ENCODE assay signal across 17 mouse cellular contexts in the genomic region with DNA sequence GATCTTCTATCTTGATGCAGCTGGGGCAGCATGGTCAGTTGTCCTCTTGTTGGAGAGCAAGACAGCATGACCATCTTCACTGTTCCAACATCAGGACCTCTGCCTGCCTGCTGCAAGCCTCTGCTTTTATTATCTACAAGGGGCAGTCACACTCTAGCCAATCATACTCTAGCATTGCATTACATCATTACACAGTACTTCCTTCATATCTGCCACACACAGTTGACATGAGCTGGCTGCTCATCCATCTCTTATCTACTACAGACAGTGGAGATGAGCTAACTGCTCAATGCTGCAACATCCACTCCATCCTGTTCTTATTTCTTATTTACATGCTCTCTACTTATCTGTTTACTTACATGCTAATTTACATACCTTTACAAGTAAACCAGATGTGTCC. TPM values are rescaled to one million over a fixed set of nuclear protein-coding genes. Genes with fewer than 3 reads are reported as not detected.
DNase-seq lines count a peak whose midpoint lies in the region; ATAC-seq and TF ChIP-seq lines count a peak whose summit lies in the region.
"Had no signal": no experiment of that assay in that cellular context is flagged by ENCODE, and none has a peak within 500 bp of the region (broad histone marks: within the 10 kb centered on the region; RNA-seq: fewer than 3 reads in every experiment).

No protein-coding gene starts in this region.

- H3K9ac ChIP-seq in kidney, embryonic 16.5 days (replicated peaks; ENCODE audit: low read length), result no peak overlapping the region
- 0 out of 2 replicates have a peak overlapping the region, but pooled peaks have one; percentile 48 for H3K9ac ChIP-seq in liver, embryonic 14.5 days (replicated peaks)
- H3K9ac ChIP-seq in stomach, embryonic 15.5 days, result no peak overlapping the region
- H3K9ac ChIP-seq: lung, embryonic 15.5 days had no signal

- peak; percentile 97 for TF ChIP-seq EP300 in liver, embryonic 14.5 days (IDR thresholded peaks at IDR 0.05; ENCODE audit: low read depth)

- no peak overlapping the region for H3K4me2 ChIP-seq in kidney, embryonic 16.5 days (replicated peaks; ENCODE audit: low read depth, low read length)
- H3K4me2 ChIP-seq in liver, embryonic 14.5 days (ENCODE audit: low read depth), result peak overlapping the region; percentile 46
- H3K4me2 ChIP-seq in stomach, embryonic 15.5 days, result no peak overlapping the region
- H3K4me2 ChIP-seq: lung, embryonic 15.5 days; midbrain, embryonic 11.5 days had no signal

- TF ChIP-seq CTCF in liver, embryonic 14.5 days (IDR thresholded peaks at IDR 0.05; ENCODE audit: low read depth), result no peak

- H3K27me3 ChIP-seq in kidney, embryonic 16.5 days (ENCODE audit: insufficient read depth, low read length), result no peaks in the 10 kb centered on the region
- no peaks in the 10 kb centered on the region; the same call in 1 of the 2 replicates for H3K27me3 ChIP-seq in liver, embryonic 14.5 days (ENCODE audit: control insufficient read depth, insufficient read depth, low read length)
- H3K27me3 ChIP-seq in stomach, embryonic 15.5 days (replicated peaks), result no peaks in the 10 kb centered on the region
- H3K27me3 ChIP-seq: lung, embryonic 15.5 days had no signal

- no peak overlapping the region for H3K27ac ChIP-seq in kidney, embryonic 16.5 days (ENCODE audit: low read length)
- peak overlapping the region; percentile 11; the same call in 1 of the 2 replicates for H3K27ac ChIP-seq in liver, embryonic 14.5 days
- H3K27ac ChIP-seq in stomach, embryonic 15.5 days, result no peak overlapping the region
- H3K27ac ChIP-seq: embryonic facial prominence, embryonic 10.5 days; forebrain, embryonic 10.5 days; limb, embryonic 10.5 days; lung, embryonic 15.5 days had no signal

- H3K9me3 ChIP-seq in kidney, embryonic 16.5 days (ENCODE audit: low read length), result no peaks in the 10 kb centered on the region
- H3K9me3 ChIP-seq in liver, embryonic 14.5 days (ENCODE audit: control insufficient read depth, low read length), result no peaks in the 10 kb centered on the region
- H3K9me3 ChIP-seq in stomach, embryonic 15.5 days, result no peaks in the 10 kb centered on the region
- H3K9me3 ChIP-seq: embryonic facial prominence, embryonic 10.5 days; forebrain, embryonic 10.5 days; limb, embryonic 10.5 days; lung, embryonic 15.5 days had no signal

- H3K4me3 ChIP-seq in kidney, embryonic 16.5 days (ENCODE audit: low read length), result no peak overlapping the region
- H3K4me3 ChIP-seq in liver, embryonic 14.5 days (ENCODE audit: insufficient read depth in 1 of 2, low read depth in 2 of 2, low read length in 2 of 2), result peak overlapping the region; percentile 33 to 54
- H3K4me3 ChIP-seq in stomach, embryonic 15.5 days (replicated peaks), result no peak overlapping the region
- H3K4me3 ChIP-seq: embryonic facial prominence, embryonic 10.5 days; forebrain, embryonic 10.5 days; limb, embryonic 10.5 days; lung, embryonic 15.5 days; myocyte had no signal

- DNase-seq in kidney, postnatal 25 days, result no peak
- DNase-seq in c-Kit-positive CD71-positive TER-119-positive erythroid progenitor cells, embryonic 14.5 days (ENCODE audit: low spot score), result peak; percentile 79
- peak; percentile 78 to 84 (median 78) for DNase-seq in liver, embryonic 14.5 days (ENCODE audit: low read depth in 3 of 3, low spot score in 3 of 3)
- no peak for DNase-seq in right cerebral cortex, adult 2 months (ENCODE audit: low spot score in 2 of 2)
- no peak for DNase-seq in adrenal gland, adult 18-20 months (ENCODE audit: low spot score in 2 of 2)
- no peak for DNase-seq in layer of hippocampus, postnatal 36 days
- DNase-seq: cerebellum, postnatal 10 days; kidney, postnatal 10 days had no signal

- ATAC-seq in kidney, embryonic 16.5 days (ENCODE audit: low FRiP score, low TSS enrichment), result peak; percentile 51; the same call in 1 of the 2 replicates
- peak; percentile 100 for ATAC-seq in liver, embryonic 14.5 days (ENCODE audit: insufficient read depth)
- ATAC-seq in stomach, embryonic 15.5 days (ENCODE audit: insufficient read depth, low FRiP score, low read depth), result peak; percentile 97
- ATAC-seq: activated CD4-positive, CD25-positive, alpha-beta regulatory T cell, adult 4 months had no signal

- H3K36me3 ChIP-seq in kidney, embryonic 16.5 days (ENCODE audit: insufficient read depth, low read length), result no peaks in the 10 kb centered on the region
- H3K36me3 ChIP-seq in liver, embryonic 14.5 days (replicated peaks; ENCODE audit: control insufficient read depth, insufficient read depth, low read depth), result no peaks in the 10 kb centered on the region
- H3K36me3 ChIP-seq in stomach, embryonic 15.5 days, result no peaks in the 10 kb centered on the region
- H3K36me3 ChIP-seq: embryonic facial prominence, embryonic 10.5 days; forebrain, embryonic 10.5 days; limb, embryonic 10.5 days; lung, embryonic 15.5 days had no signal

- no peaks in the 10 kb centered on the region for H3K4me1 ChIP-seq in kidney, embryonic 16.5 days (ENCODE audit: insufficient read depth, low read length)
- peaks cover 12 to 20% of the 10 kb centered on the region in 2 experiments for H3K4me1 ChIP-seq in liver, embryonic 14.5 days (replicated peaks; ENCODE audit: control insufficient read depth in 2 of 2, insufficient read depth in 2 of 2, low read length in 1 of 2)
- no peaks in the 10 kb centered on the region for H3K4me1 ChIP-seq in stomach, embryonic 15.5 days
- H3K4me1 ChIP-seq: embryonic facial prominence, embryonic 10.5 days; forebrain, embryonic 10.5 days; limb, embryonic 10.5 days; lung, embryonic 15.5 days had no signal

RNA-seq across cellular contexts. Expression of gene Pi4k2b, which starts 28.7 kb away (rescaled TPM):
- 19.4 and 21.9 TPM in 2 replicates for polyA plus RNA-seq in kidney, embryonic 16.5 days (2015; fragmentation: Nextera tagmentation; extraction: Ambion mirVana)
- 8.7 and 10.7 TPM in 2 replicates for polyA plus RNA-seq in liver, embryonic 14.5 days (2012; rRNA removed)
- 21.7 and 23.6 TPM in 2 replicates for polyA plus RNA-seq in liver, embryonic 14.5 days (2014; fragmentation: Nextera tagmentation; extraction: Ambion mirVana)
- 25.1 and 26.8 TPM in 2 replicates for polyA plus RNA-seq in stomach, embryonic 15.5 days (2015; fragmentation: Nextera tagmentation; extraction: Ambion mirVana)
- total RNA-seq in adrenal gland, adult 18-20 months (2021), result 10 to 100 TPM; 10.5 to 13.9 TPM
- 1 to 10 TPM; 2.1 to 2.8 TPM for total RNA-seq in layer of hippocampus, postnatal 36 days (2021)

RNA-seq across cellular contexts. Expression of gene Sepsecs, which starts 43.2 kb away (rescaled TPM):
- polyA plus RNA-seq in kidney, embryonic 16.5 days (2015; fragmentation: Nextera tagmentation; extraction: Ambion mirVana), result 10.9 and 11.5 TPM in 2 replicates
- 4.4 and 6.0 TPM in 2 replicates for polyA plus RNA-seq in liver, embryonic 14.5 days (2012; rRNA removed)
- 6.4 and 8.5 TPM in 2 replicates for polyA plus RNA-seq in liver, embryonic 14.5 days (2014; fragmentation: Nextera tagmentation; extraction: Ambion mirVana)
- polyA plus RNA-seq in stomach, embryonic 15.5 days (2015; fragmentation: Nextera tagmentation; extraction: Ambion mirVana), result 9.4 and 10.7 TPM in 2 replicates
- total RNA-seq in adrenal gland, adult 18-20 months (2021), result 10 to 100 TPM; 13.0 to 14.3 TPM
- total RNA-seq in layer of hippocampus, postnatal 36 days (2021), result 10 to 100 TPM; 10.1 to 10.6 TPM

Comparison
In these comparisons a context has a peak if more than half of its experiments do, and no peak if none do; other contexts are left out.
1. H3K4me3 ChIP-seq: peak in liver, embryonic 14.5 days (2 of 2); none in kidney, embryonic 16.5 days (single experiment) and stomach, embryonic 15.5 days (single experiment).
2. DNase-seq: peak in c-Kit-positive CD71-positive TER-119-positive erythroid progenitor cells, embryonic 14.5 days (single experiment) and liver, embryonic 14.5 days (3 of 3); none in kidney, postnatal 25 days (0 of 2), right cerebral cortex, adult 2 months (0 of 2), adrenal gland, adult 18-20 months (0 of 2) and layer of hippocampus, postnatal 36 days (0 of 2).
3. Peak in every context shown above with its lines, with median percentiles within 50 percentile points of each other: ATAC-seq.